Mouse (Mus musculus): Measurements from ENCODE around the gene Adgrl1.

Gene Adgrl1

DNA sequence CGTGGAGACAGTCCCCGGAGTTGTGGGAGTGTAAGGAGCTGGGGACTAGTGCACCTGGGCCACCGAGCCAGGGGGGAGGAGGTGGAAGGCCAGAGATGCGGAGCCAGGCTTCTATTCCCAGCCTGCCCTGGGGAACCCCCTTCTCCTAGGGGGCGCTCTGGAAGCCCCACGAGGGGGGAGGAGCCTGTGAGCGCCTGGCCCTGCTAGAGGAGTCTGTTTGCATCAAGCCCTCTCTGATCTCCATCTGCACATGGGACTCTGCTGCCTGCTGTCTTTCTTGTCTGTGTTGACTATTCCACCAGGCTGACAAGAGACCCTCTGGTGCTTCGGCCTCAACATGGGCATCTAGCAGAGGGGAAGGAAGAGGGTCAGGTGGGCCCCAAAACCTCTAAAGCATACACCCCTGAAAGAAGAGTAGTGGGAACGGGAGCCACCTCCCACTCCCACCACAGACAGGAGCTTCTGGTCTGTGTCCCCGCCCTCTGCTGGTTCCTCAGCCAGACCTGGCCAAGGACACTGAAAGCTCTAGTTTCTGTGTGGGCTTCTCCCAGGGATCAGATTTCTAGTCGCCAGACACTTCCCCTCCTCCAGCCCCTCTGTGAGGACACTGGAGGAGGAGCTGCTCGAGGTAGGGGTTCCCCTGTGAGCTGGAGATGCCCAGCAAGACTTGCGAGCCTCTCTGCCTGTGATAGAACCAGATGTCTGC, 3.2 kb downstream of the Adgrl1 start:
- DNase-seq: peak; percentile 73

DNA sequence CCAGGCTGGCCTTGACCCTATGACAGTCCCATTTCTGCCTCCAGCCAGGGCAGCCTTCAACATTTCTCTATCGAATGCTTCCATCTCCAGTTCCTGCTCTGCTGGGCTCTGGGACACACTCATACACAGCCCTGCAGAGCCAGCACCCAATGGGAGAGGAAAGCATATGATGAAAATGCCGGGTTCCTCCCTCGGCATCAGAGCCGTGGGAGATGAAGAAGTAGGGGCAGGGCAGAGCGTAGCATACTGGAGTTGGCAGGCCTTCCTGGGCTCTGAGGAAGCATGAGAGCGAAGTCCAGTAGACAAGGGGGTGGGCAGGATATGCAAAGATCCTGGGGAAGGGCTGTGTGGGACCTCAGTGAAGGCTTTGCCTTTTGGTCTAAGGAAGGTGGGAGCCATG, 8.7 kb downstream of the Adgrl1 start:
- DNase-seq: no peak

DNA sequence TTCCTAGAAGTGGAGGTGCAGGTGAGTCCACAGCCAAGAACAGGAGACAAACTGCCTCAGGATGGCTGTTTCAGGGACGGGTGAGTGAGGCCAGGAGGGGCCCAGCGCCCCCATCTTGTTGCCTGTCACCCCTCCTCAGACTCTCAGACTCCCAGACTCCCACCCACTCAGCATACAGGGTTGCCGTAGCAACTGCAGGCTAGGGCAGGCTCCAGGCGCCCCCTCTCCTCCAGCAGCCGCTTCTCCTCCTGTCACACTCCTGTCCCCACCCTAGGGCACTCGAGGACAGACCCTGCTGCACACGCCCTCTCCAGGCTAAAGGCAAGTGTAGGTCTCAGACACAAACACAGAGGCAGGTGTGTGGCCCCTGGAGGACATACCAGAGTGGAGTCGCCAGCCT, 9.4 kb downstream of the Adgrl1 start:
- DNase-seq: no peak

DNA sequence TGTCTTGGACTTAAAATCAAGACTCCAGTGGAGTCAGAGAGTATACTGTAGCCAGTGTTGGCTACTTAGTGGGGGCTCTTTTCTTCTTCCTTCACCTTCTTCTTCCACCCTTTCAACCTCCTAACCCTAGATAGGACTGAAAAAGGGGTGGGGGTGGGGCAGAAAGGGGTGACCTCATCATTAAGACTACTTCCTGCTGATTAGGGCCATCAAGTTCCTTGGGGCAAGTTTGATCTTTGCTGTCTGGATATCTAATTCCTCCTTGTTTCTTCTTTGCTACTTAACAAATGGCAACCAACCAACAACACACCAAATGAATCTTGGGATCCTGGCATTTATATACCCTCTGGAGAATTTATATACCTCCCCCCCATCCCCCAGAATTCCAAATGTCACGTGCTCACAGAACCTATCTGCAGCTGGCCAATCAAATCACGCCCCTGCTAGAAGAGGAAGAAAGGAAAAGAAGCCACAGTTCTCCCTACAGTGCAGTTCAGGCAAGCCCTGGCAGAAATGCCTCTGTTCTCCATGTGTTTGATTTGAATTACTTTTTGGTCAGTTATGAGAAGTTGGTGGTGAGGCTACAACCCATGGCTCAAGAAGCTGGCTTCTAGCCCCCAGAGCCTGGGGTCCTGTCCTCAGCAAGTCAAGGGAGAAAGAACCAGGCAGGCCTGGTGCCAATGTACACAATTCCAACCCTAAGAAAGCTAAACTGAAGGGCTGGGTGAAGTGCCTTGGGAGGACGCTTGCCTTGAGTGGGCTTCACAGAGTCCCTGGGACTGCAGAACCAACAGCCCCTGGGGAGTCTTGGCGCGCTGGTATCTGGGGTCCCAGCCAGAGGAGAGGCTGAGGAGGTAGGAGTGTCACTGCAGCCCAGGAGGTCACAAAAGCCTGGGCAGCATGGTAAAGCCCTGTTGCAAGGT, 12.2 kb downstream of the Adgrl1 start:
- no peak for DNase-seq

DNA sequence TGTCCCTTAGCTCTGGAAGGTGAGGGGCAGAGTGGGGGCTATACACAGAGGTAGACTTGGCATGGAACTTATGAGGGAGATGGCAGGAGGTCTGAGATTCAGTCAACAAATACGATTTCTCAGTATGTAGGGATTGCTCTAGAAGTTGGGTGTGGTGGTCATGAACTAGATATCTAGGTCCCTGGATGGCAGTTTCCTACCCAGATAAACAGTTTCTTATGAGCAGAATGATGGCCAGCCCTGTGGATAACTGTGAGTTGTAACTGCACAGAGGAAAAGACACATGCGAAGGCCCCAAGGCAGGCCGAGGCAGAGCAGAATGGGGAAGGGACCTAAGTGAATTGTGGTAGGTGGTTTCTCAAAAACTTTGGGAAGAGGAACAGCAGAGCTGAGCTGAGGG, 14.3 kb downstream of the Adgrl1 start:
- DNase-seq: no peak

DNA sequence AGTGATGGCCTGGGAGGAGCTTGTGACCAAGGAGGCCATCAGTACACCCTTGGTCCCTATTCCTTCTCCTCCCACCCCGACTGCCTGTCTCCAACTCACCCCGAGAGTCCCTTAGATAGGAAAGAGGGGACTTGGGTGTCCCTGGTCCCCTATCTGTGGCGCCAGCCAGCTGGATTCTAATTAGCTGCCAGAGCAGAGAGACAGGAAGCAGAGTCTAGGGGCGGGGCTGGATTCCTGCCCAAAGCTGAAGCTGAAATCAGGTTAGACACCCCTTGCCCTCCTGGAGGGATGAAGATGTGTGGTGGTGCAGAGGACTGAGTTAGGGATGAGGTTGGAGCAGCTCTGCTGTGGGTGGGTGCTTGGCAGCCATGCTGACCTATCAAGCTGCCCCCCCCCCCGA, 15.0 kb downstream of the Adgrl1 start:
- no peak for DNase-seq

DNA sequence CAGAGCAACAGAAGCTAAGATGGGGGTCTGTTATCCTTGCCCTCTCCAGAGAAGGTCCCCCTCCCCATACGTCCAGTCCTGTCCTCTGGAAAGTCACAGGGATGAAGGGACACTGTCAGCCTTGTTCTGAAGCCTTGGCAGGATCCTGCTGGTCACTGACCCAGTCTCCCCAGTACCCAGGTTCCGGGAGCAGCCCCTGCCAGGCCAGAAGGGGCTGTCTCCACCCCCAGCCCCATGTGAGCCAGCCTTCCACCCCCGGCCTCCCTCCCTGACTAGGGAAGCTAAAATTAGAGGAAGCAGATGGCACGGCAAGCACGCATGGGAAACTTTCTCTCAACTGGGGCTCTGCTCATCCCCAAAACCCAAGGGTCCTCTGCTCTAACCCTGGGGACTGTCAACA, 16.1 kb downstream of the Adgrl1 start:
- no peak for DNase-seq

DNA sequence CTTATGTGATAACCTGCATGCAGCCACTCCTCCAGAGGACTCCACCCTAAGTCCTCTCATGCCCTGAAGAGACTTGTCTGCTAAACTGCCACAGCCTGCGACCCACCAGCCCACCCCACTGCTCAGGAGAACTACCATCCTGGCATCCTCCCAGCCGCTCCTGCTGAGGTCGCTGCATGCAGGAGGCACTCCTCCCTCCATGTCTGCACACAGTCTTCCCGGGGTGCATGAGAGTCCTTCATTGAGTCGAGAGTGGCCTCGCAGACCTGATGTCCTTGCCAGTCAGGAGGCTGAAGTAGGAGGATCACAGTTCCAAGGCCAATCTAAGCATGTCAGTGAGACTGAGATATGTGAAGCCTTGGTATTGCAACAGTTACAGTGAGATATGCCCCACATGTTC, 17.7 kb downstream of the Adgrl1 start:
- DNase-seq: no peak

DNA sequence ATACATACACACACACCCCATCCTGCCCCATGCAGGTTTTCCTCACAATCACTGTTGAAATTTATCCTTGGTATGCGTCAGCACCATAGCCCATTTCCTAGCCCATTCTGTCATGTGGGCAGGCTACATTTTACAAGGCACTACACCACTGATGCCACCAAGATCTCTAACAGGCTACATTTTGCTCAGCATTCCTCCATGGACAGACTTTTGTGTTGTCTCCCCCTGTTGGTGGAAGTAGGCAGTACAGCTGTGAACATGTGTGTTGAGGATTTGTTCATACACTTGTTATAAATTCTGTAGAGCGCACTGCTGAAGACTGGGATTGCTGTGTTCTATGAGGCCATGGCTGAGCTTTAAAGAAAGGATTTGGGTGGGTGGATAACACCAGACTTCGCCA, 21.7 kb downstream of the Adgrl1 start:
- DNase-seq: peak; percentile 63

DNA sequence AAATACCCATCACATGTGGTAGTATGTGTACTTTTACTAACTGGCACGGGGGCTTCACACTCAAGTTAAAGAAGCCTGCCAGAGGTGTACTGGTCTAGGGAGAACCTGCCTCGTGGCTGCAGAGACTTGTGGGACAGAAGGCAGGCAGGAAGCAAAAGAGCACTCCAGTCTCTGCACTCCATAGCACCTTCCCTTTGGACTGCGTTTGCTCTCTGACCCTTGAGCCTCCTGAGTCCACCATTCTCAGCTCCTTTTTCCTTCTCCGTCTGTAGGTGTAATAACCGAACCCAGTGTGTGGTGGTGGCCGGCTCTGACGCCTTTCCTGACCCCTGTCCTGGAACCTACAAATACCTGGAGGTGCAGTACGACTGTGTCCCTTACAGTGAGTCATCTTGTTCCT, 22.8 kb downstream of the Adgrl1 start:
- no peak for DNase-seq

DNA sequence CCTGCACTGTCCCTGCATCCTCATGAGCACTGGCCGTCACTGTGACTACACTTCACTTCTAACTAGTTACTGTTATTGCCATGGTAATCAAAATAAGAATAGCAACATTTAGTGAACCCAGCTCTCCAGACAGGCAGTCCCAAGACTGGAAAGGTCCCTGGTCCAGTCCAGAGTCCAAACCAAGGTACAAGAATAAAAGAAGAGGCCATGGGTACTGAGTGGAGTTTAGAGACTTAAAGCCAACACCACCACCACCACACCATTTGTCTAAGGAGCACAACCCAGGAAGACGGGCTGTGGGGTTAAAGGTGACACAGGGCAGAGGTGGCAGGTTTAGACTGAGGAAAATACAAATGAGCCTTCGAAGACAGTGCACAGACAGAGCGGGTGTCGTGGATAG, 24.7 kb downstream of the Adgrl1 start:
- DNase-seq: no peak

DNA sequence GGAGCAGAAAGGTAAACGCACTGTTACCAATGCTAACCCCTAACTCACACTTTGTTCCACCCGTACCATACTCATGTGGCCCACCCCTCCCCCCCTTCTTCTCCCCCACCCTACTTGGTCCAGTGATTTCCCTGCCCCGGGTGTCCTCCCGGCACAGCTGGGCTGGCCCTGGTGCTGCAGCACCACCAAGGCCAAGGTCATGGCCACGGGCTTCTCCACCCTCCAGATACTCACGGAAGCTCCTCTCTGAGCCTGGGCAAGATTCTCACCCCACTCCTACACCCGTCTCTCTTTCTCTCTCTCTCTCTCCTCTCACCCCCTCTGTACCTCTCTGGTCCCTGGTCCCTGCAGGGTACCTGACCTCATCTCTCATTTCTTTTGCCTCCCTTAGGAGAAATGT, 26.4 kb downstream of the Adgrl1 start:
- no peak for DNase-seq

DNA sequence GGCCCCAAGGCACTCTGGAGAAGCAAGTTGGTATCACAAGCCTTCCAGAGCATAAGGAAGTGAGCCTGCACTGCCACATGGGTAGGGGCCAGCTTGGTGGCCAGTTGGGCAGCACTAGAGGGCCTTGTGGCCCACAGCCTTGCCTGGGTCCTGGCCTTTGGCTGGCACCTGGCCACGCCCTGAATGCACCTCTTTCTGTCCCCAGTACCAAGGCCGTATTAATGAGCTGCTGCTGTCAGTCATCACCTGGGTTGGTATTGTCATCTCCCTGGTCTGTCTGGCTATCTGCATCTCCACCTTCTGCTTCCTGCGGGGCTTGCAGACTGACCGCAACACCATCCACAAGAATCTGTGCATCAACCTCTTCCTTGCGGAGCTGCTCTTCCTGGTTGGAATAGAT, 34.3 kb downstream of the Adgrl1 start:
- peak; percentile 7 for DNase-seq

DNA sequence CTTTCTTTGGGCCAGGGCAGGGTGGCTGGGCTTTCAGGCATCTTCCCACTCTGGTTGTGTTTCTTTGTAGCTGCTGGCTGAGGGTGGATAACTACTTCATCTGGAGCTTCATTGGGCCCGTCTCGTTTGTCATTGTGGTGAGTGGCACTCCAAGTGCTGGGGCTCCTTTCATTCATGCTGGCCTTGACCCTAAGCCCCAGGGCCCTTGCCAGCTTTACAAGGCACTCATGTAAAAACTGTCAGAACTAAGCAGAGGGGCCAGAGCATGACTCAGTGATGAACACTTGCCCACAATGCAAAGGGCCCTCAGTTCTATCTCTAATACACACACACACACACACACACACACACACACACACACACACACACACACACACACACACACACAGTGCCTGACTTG, 35.1 kb downstream of the Adgrl1 start:
- DNase-seq: no peak

DNA sequence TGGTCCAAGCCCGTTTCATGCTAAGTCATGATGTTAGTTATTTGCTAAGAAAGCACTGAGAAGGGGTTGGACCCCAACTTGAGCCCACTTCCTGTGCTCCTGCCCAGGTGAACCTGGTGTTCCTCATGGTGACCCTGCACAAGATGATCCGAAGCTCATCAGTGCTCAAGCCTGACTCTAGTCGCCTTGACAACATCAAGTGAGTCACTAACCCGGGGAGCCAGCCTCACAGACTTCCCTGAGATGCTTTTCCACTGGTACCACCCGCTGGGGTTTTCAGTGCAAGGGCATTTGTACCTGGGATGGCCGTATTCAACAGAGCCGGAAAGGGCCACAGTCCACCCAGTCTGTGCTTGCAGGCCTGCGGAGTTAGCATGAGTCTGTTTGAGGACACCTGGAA, 35.5 kb downstream of the Adgrl1 start:
- DNase-seq: no peak

DNA sequence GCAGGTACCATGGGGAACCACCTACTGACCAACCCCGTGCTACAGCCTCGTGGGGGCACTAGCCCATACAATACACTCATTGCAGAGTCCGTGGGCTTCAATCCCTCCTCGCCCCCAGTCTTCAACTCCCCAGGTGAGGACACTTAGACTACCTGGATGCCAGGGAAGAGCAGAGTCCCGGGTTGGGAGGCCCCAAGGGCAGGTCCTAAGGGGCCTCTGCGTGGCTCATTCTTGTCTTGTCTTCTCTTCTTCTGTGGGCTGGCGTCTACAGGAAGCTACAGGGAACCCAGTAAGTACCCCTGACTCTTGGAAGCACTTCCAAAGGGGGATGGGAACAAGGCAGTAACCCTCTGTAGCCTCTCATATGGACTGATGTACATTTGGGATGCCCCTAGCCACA, 37.7 kb downstream of the Adgrl1 start:
- DNase-seq: no peak

DNA sequence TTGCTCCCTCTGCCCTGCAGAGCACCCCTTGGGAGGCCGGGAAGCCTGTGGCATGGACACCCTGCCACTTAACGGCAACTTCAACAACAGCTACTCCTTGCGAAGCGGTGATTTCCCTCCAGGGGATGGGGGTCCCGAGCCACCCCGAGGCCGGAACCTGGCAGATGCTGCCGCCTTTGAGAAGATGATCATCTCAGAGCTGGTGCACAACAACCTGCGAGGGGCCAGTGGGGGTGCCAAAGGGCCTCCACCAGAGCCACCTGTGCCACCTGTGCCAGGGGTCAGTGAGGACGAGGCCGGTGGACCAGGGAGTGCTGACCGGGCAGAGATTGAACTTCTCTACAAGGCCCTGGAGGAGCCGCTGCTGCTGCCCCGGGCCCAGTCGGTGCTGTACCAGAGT, 38.4 kb downstream of the Adgrl1 start:
- DNase-seq: peak; percentile 21

DNA sequence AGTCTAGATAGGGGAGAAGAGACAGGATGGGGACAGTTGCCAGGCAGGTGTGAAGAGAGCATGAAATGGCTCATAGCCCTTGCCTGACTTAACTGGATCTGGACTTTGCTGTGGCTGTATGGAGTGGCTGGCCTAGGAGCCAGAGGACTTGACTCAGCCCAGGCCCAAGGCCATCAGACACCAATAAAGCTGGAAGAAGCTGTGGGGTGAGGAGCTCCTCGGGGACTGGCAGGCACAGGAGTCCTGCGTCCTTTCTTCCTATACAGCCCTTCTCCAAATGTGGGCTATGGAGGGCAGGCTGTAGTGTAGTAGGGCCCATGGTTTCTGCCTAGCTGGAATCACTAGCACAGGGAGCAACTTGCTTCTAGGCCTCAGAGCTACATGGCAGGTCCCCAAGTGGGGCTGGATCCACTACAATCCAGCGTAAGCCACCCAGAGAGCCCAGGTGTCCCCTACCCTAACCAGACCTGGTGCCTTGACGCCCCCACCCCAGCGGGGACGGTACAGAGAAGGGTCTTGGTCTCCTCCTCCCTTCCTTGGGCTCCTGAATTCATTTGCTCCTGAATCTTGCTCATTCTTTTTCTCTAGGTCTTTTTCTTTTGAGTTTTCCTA, 41.3 kb downstream of the Adgrl1 start:
- DNase-seq: peak; percentile 17

DNA sequence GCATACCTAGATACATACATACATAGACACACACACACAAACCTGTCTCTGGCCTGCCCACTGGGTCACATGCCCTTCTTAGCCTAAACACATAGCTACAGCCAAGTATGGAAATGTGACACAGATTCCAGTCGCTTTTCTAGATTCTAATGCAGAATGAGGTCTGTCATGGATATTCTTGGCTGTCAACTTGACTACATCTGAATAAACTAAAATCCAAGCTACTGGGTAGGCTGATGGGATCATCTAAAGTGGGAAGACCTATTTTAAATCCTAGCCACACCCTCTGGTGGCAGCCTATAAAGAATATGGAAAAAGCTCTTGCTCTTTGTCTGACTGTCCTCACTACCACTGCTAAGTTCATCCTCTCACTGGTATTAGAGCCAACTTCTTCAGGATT, 42.5 kb downstream of the Adgrl1 start:
- no peak for DNase-seq

DNA sequence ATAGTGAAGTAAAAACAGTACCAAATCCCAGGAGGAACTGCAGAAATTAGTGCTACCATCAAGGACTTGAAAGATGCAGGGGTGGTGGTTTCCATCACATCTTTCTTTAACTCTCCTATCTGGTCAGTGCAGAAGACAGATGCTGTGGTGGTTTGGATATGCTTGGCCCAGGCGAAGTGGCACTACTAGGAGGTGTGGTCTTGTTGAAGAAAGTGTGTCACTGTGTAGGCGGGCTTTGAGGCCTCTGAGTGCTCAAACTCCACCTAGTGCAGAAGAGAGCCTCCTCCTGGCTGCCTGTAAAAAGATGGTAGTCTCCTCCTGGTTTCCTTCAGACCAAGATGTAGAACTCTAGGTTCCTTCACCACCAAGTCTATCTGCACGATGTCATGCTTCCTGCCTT, 45.6 kb downstream of the Adgrl1 start:
- DNase-seq: no peak

DNA sequence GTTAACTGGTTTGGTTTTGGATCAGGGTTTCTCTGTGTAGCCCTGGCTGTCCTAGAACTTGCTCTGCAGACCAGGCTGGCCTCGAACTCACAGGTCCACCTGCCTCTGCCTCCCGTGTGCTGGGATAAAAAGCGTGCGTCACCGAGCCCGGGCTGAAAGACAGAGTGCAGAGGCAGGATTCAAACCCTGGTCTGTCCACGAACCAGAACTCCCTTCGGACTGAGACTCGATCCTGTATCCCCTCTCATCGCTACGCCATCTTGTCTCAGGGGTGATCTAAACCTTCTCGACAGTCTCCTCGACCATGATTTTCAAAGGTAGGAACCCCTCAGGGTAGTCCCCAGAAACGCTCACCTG, 54.8 kb downstream of the Adgrl1 start:
- no peak for DNase-seq

DNA sequence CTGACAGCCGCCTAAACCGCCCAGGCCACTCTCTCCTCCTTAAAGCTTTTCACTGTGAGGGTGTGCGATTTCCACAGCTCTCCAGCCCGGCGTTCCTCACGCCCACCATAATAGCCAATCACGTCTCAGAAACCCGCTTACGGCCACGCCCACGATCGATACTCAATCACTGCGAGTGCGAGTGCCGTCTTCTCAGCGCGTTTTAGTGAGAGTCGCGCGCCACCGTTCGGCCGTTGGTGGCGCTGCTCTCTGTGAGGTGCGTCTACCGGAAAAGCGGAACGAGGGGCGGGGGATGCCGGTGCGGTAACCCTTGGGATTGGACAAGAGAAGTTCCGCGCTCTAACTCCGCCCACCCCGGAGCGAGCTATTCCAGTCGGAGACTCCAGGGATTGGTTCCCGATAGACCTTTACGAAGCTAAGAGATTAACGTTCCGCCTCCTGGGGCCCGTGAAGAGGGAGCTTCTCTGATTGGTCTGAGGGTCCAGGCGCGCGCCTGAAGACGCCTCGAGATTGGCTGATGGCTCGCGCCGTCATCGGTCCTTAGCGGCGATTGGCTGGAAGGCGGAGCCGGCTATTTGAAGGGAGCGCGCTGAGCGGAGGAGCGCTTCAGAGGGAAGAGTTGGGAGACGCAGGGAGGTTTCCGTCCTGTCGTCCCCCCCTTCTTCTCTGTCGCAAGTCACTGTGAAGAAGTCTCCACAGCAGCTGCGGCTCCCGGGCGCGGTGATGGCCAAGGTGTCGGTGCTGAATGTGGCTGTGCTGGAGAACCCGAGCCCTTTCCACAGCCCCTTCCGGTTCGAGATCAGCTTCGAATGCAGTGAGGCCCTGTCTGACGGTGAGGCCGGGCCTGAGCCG, 55.4 kb downstream of the Adgrl1 start, which contains the start of the genes Gm10644 and Asf1b:
TSS of gene Gm10644 (minus strand) at position 100 of the 852 bp plus-strand sequence.
TSS of gene Asf1b (plus strand) at position 402 of the 852 bp plus-strand sequence.
- DNase-seq: peak; percentile 99

DNA sequence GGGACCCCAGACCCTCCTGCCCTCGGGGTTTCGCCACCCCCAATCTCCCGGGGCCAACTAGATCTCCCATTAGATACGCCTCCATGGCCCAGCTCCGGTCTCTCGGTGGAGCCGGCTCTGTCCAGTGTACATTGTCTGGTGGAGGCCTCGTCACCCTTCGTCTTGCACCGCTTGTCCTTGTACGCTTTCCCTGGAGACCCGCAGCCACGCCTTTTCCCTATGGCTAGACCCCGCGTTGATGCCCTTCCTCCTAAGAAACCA, 56.0 kb downstream of the Adgrl1 start:
- peak; percentile 61 for DNase-seq
